ENCODE assay signal across 8 mouse cellular contexts in the genomic region with DNA sequence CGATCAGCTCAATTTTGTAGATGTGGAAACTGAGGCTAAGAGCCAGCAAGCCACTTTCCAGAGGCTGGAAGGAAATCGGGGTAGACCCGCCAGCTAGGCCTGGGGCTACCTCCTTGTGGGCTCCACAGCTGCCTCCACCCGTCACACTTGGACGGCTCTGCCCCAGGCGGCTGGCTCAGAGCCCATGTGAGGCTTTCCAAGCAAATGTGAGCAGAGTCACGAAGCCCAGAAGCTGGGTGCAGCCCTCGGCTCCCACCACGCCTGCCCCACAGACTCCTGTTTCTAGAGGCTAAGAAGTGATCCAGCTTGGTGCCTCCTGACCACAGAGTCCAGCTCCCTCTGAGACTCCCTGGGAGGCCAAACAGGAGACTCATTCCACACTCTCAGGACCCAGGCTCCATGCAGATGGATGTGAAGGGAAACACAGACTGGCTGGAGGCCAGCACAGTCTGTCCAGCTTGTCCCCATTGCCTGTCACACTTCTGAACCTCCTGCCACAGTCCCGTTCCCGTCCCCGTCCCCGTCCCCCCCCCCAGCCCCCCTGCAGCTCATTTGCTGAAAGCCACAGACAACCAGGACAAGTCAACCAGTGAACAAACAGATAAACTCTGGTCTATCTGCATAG. TPM values are rescaled to one million over a fixed set of nuclear protein-coding genes. Genes with fewer than 3 reads are reported as not detected.
DNase-seq lines count a peak whose midpoint lies in the region; ATAC-seq and TF ChIP-seq lines count a peak whose summit lies in the region.

No protein-coding gene starts in this region.

- DNase-seq in left cerebral cortex, adult 18-20 months (ENCODE audit: low spot score in 2 of 2) = peak; percentile 27 to 36
- no peak for DNase-seq in left cerebral cortex, adult 11 months (ENCODE audit: low spot score)
- DNase-seq in cerebellum, postnatal 10 days = peak; percentile 82 to 90
- peak; percentile 99 for DNase-seq in heart, adult 11 months
- peak; percentile 62 for DNase-seq in right cerebral cortex, postnatal 4 days
- DNase-seq in embryo, embryonic 10 days (ENCODE audit: low spot score) = no peak

- TF ChIP-seq CTCF in intestine, postnatal 0 days (IDR thresholded peaks at IDR 0.05; ENCODE audit: low read depth) = no peak

- H3K27me3 ChIP-seq in intestine, postnatal 0 days (replicated peaks; ENCODE audit: control insufficient read depth, insufficient read depth, low read length) = no peaks in the 10 kb centered on the region
- peaks cover 15% of the 10 kb centered on the region for H3K27me3 ChIP-seq in liver, embryonic 16.5 days (ENCODE audit: control insufficient read depth, insufficient read depth, low read depth, low read length)

- WGBS in intestine, postnatal 0 days = 21% methylated on average over 13 of the region's 13 CpGs
- 39% methylated on average over 13 of the region's 13 CpGs for WGBS in liver, embryonic 16.5 days (ENCODE audit: insufficient replicate concordance)

- H3K9ac ChIP-seq in intestine, postnatal 0 days (ENCODE audit: low read depth, low read length) = no peak overlapping the region
- H3K9ac ChIP-seq in liver, embryonic 16.5 days (ENCODE audit: low read depth, low read length) = no peak overlapping the region; the same call in 1 of the 2 replicates

- no peaks in the 10 kb centered on the region for H3K9me3 ChIP-seq in intestine, postnatal 0 days (ENCODE audit: control insufficient read depth)
- no peaks in the 10 kb centered on the region for H3K9me3 ChIP-seq in liver, embryonic 16.5 days (replicated peaks; ENCODE audit: control insufficient read depth, low read length)

- H3K27ac ChIP-seq in intestine, postnatal 0 days (ENCODE audit: low read depth, low read length) = peak overlapping the region; percentile 46; the same call in 1 of the 2 replicates
- peak overlapping the region; percentile 69 for H3K27ac ChIP-seq in liver, embryonic 16.5 days (ENCODE audit: low read length)

- peak overlapping the region; percentile 33 for H3K4me2 ChIP-seq in intestine, postnatal 0 days (replicated peaks; ENCODE audit: low read depth)
- H3K4me2 ChIP-seq in liver, embryonic 16.5 days (ENCODE audit: low read depth, low read length) = peak overlapping the region; percentile 12; the same call in 1 of the 2 replicates

- no peak for ATAC-seq in intestine, postnatal 0 days
- ATAC-seq in liver, embryonic 16.5 days (ENCODE audit: low read depth) = peak; percentile 42

- peaks cover 12% of the 10 kb centered on the region for H3K4me1 ChIP-seq in intestine, postnatal 0 days (replicated peaks; ENCODE audit: control insufficient read depth, insufficient read depth, low read length)
- peaks cover 24% of the 10 kb centered on the region for H3K4me1 ChIP-seq in liver, embryonic 16.5 days (ENCODE audit: control insufficient read depth, low read depth, low read length)

- H3K36me3 ChIP-seq in intestine, postnatal 0 days (ENCODE audit: control insufficient read depth, insufficient read depth) = no peaks in the 10 kb centered on the region
- H3K36me3 ChIP-seq in liver, embryonic 16.5 days (ENCODE audit: control insufficient read depth, insufficient read depth) = no peaks in the 10 kb centered on the region

- H3K4me3 ChIP-seq in intestine, postnatal 0 days (ENCODE audit: low read depth, low read length) = no peak overlapping the region
- no peak overlapping the region for H3K4me3 ChIP-seq in liver, embryonic 16.5 days (ENCODE audit: low read depth, low read length)

RNA-seq across cellular contexts. Expression of gene Lrp5, which starts 4.9 kb away (rescaled TPM):
- 1 to 10 TPM; 7.3 to 8.3 TPM for total RNA-seq in left cerebral cortex, adult 18-20 months (2021)
- 2.8 and 3.2 TPM in 2 replicates for polyA plus RNA-seq in intestine, postnatal 0 days (2015; fragmentation: Nextera tagmentation; extraction: Ambion mirVana)
- polyA plus RNA-seq in liver, embryonic 16.5 days (2015; fragmentation: Nextera tagmentation; extraction: Ambion mirVana) = 2.2 and 2.7 TPM in 2 replicates

RNA-seq across cellular contexts. Expression of gene 1810055G02Rik, which starts 26.7 kb away (rescaled TPM):
- total RNA-seq in left cerebral cortex, adult 18-20 months (2021) = 10 to 100 TPM; 31.7 to 32.1 TPM
- polyA plus RNA-seq in intestine, postnatal 0 days (2015; fragmentation: Nextera tagmentation; extraction: Ambion mirVana) = 215 and 238 TPM in 2 replicates
- polyA plus RNA-seq in liver, embryonic 16.5 days (2015; fragmentation: Nextera tagmentation; extraction: Ambion mirVana) = 15.8 and 16.5 TPM in 2 replicates

Comparison
In these comparisons a context has a peak if more than half of its experiments do, and no peak if none do; other contexts are left out.
1. DNase-seq: peak in left cerebral cortex, adult 18-20 months (2 of 2), cerebellum, postnatal 10 days (2 of 2), heart, adult 11 months (single experiment) and right cerebral cortex, postnatal 4 days (single experiment); none in left cerebral cortex, adult 11 months (single experiment) and embryo, embryonic 10 days (single experiment).
2. RNA of gene 1810055G02Rik, which starts 26.7 kb away (polyA plus RNA-seq): 215 to 238 TPM in intestine, postnatal 0 days; 15.8 to 16.5 TPM in liver, embryonic 16.5 days; every median in the first group is over 10 times any median in the second.